Mouse (Mus musculus): Measurements from ENCODE around the gene Zbtb8os. TPM values are rescaled to one million over a fixed set of nuclear protein-coding genes. Genes with fewer than 3 reads are reported as not detected.
"Not testable (repeated sequence)": the region's sequence is repeated elsewhere in the genome, so short reads cannot be mapped to it uniquely, and the experiment has no call there.

Gene Zbtb8os
- polyA plus RNA-seq, 1 experiment from 2014 or later: 49.5 TPM

DNA sequence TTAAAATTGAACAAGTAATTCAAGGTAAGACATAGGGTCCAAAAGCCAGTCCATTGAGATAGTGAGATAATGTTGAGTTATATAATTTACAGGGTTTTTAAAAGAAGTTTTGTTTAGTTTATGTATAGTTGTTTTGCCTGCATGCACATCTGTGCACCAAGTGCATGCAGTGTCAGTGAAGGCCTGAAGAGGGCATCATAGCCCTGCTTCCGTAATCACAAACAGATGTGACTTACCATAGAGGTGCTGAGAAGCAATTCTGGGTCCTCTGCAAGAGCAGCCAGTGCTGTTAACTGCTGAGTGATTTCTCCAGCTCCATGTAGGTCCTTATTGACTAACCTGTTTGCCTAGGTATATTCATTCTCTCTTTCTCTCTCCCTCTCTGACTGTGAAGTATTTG, 6.4 kb downstream of the Zbtb8os start:
- peaks cover 56% of the 10 kb centered on the region for H3K36me3 ChIP-seq
- WGBS: 100% methylated on average over 1 of the region's 1 CpGs
- H3K27ac ChIP-seq: no peak overlapping the region

DNA sequence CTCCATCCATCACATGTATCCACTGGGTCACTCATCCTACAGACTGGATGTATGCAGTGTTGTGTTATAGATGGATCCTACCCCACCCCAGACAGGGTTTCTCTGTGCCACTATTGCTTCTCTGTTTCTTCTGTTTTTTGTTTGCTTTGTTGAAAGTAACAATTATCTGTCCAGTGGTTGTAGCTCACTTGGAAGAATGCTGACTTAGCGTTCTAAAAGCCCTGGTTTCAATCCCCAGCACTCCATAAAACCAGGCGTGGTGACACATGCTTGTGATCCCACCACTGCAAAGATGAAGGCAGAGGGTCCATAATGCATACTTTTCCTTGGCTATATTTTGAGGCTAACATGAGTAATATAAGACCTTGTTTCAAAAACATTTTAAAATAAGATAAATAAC, 7.2 kb downstream of the Zbtb8os start:
- Histone ChIP-seq H3K36me3 (peaks cover 60% of the 10 kb centered on the region), H3K27me3 (ENCODE audit: low read depth, poor library complexity, severe bottlenecking) (no peaks in the 10 kb centered on the region), H3K27ac (no peak overlapping the region), H3K4me1 (no peaks in the 10 kb centered on the region), H3K9me3 (replicated peaks) (no peaks in the 10 kb centered on the region), H3K4me3 (no peak overlapping the region)
- WGBS: 70% methylated on average over 2 of the region's 2 CpGs
- DNase-seq (ENCODE audit: low spot score): no peak

More for the DNA sequence above, 6.4 kb downstream of the Zbtb8os start:
- H3K4me1 ChIP-seq: no peaks in the 10 kb centered on the region
- H3K9me3 ChIP-seq (replicated peaks): no peaks in the 10 kb centered on the region
- DNase-seq (ENCODE audit: low spot score): no peak
- H3K4me3 ChIP-seq: no peak overlapping the region
- no peaks in the 10 kb centered on the region for H3K27me3 ChIP-seq (ENCODE audit: low read depth, poor library complexity, severe bottlenecking)

DNA sequence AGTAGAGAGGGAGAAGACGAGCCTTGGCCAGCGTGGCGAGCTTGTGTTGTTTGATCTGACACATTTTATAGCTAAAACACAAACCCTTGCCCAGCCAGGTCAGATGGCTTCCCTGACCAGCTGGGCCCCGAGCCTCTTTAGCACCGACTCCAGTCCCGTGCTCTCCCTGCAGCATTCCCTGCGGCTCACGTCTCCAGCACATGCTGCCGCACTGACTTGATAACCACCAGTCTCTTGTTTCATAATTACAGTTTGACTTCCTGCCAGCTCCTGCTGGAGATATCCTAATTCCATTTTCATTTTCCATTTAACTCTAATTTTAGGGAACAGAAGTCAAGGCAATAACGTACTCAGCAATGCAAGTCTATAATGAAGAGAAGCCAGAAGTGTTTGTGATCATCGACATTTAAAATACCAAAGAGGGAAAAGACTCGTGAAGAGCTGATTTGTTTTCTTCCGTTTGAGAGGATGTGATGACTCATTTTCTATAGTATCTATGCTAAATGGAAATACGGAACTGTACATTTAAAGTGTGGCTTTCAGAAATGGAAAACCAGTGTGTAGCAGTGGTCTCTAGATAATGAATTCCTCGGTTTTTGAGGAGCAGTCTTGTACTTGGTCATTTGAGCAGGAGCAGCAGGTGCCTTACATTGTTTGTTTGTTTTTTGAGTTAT, 11.1 kb downstream of the Zbtb8os start:
- no peak for DNase-seq (ENCODE audit: low spot score)
- H3K27ac ChIP-seq: no peak overlapping the region
- H3K4me1 ChIP-seq: no peaks in the 10 kb centered on the region
- H3K9me3 ChIP-seq (replicated peaks): no peaks in the 10 kb centered on the region
- no peak overlapping the region for H3K4me3 ChIP-seq
- 88% methylated on average over 15 of the region's 15 CpGs for WGBS
- H3K27me3 ChIP-seq (ENCODE audit: low read depth, poor library complexity, severe bottlenecking): no peaks in the 10 kb centered on the region
- peaks cover 63% of the 10 kb centered on the region for H3K36me3 ChIP-seq

DNA sequence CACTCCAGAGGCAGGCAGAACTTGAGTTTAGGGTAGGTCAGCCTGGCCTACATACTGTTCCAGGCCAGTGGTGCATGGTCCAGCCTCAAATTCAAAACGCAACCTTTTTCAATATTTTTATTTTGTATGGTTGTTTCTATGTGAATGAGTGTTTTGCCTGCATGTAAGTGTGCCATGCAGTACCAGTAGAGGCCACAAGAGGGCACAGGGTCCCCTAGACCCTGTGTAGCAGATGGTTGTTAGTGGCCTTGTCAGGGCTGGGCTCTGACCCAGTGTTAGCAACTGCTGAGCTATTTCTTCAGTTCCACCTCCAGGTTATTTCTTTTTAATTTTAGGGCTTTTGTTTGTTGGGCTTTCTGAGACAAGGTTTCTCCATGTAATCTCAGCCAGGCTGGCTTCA, 15.1 kb downstream of the Zbtb8os start:
- Histone ChIP-seq H3K9me3 (replicated peaks) (no peaks in the 10 kb centered on the region), H3K27me3 (ENCODE audit: low read depth, poor library complexity, severe bottlenecking) (no peaks in the 10 kb centered on the region), H3K4me1 (no peaks in the 10 kb centered on the region), H3K36me3 (peaks cover 33% of the 10 kb centered on the region), H3K4me3 (no peak overlapping the region), H3K27ac (no peak overlapping the region)
- WGBS: 15% methylated on average over 1 of the region's 1 CpGs
- peak; percentile 91 for DNase-seq (ENCODE audit: low spot score)

DNA sequence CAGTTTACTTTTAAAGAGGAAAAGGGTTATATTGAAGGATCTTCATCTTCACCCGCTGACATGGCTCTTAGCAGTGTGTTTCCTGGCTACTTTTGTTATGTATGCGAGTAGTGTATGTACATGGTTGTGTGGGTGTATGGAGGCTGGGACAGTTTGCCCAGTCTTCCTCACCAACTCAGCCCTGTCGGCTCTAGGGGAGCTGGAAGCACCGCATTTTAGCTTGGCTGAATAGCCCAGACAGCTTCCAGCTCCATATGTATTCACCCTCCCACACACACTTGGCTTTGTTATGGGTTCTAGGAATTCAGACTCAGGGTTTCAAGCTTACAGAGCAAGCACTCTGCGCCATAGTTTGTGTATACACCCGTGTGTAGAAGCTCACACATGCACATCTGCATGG, 15.6 kb downstream of the Zbtb8os start:
- H3K27ac ChIP-seq: no peak overlapping the region
- no peak overlapping the region for H3K4me3 ChIP-seq
- no peaks in the 10 kb centered on the region for H3K9me3 ChIP-seq (replicated peaks)
- 79% methylated on average over 6 of the region's 6 CpGs for WGBS
- DNase-seq (ENCODE audit: low spot score): no peak
- no peaks in the 10 kb centered on the region for H3K27me3 ChIP-seq (ENCODE audit: low read depth, poor library complexity, severe bottlenecking)
- peaks cover 33% of the 10 kb centered on the region for H3K36me3 ChIP-seq
- H3K4me1 ChIP-seq: no peaks in the 10 kb centered on the region

DNA sequence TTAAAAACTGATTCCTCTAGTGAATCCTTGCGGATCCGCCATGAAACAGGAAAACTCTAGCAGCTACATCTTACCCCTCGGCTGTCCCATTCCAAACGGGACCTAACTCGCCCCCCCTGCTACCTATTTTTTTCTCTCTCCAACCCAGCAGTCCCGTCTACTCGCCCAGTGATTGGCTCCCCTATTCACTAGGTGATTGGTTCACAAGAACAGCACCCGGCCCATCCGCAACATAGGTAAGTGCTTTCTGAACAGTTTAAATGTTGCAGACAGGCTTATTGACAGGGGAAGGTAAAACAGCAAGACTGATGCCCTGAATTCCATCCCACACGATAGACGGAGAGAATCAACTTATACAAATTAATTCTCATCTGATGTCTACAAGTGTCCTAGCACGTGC, 17.7 kb downstream of the Zbtb8os start:
- Histone ChIP-seq H3K27ac (no peak overlapping the region), H3K9me3 (replicated peaks) (no peaks in the 10 kb centered on the region), H3K36me3 (peaks cover 28% of the 10 kb centered on the region), H3K27me3 (ENCODE audit: low read depth, poor library complexity, severe bottlenecking) (no peaks in the 10 kb centered on the region), H3K4me1 (no peaks in the 10 kb centered on the region), H3K4me3 (no peak overlapping the region)
- 91% methylated on average over 12 of the region's 12 CpGs for WGBS
- no peak for DNase-seq (ENCODE audit: low spot score)

DNA sequence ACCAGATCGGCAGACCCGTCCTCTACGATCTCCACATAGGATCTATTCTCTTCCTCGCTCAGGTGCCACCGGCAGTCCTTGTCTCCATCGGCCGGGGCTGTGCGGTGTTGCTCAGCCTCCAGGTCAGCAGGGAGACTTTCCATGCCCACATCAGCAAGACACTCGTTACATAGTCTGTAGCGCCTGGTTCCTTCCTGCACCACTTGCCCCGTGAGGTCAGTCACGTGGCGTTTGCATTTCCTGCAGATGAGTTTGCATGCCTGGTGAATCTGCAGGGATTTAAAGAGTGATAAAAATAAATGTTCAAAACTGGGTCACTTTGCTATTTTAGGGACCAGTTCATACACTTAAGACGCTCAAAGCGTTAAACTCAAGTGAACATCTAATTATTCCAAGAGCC, 18.7 kb downstream of the Zbtb8os start:
- H3K9me3 ChIP-seq (replicated peaks): no peaks in the 10 kb centered on the region
- H3K36me3 ChIP-seq: peaks cover 28% of the 10 kb centered on the region
- DNase-seq (ENCODE audit: low spot score): no peak
- H3K4me1 ChIP-seq: no peaks in the 10 kb centered on the region
- no peaks in the 10 kb centered on the region for H3K27me3 ChIP-seq (ENCODE audit: low read depth, poor library complexity, severe bottlenecking)
- no peak overlapping the region for H3K4me3 ChIP-seq
- WGBS: 89% methylated on average over 15 of the region's 15 CpGs
- H3K27ac ChIP-seq: no peak overlapping the region

DNA sequence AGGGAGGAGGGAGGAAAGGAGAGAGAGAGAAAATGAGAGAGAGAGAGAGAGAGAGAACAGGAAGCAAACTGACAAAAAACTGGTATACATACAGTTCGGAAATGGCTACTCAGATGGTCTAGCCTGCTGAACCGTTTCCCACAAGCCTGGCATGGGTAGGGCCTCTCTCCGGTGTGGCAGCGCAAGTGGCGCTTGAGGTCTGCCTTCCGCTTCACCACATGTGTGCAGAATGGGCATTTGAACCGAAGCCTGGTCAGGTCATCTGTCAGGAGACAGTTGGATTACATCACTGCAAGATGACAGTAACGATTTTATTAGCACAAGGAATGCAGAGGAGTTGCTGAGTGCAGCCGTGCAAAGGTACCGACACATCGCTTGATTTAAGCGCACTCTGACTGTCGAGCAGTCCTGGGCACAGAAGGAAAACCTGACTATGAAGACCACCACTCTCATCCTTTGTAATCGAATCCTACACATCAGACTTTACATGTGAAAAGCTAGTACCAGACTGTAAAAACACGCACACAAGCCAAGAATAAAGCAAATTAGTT, 22.2 kb downstream of the Zbtb8os start:
- no peaks in the 10 kb centered on the region for H3K4me1 ChIP-seq
- no peaks in the 10 kb centered on the region for H3K9me3 ChIP-seq (replicated peaks)
- DNase-seq (ENCODE audit: low spot score): no peak
- no peak overlapping the region for H3K27ac ChIP-seq
- WGBS: 84% methylated on average over 15 of the region's 15 CpGs
- peaks cover 36% of the 10 kb centered on the region for H3K36me3 ChIP-seq
- no peaks in the 10 kb centered on the region for H3K27me3 ChIP-seq (ENCODE audit: low read depth, poor library complexity, severe bottlenecking)
- no peak overlapping the region for H3K4me3 ChIP-seq

DNA sequence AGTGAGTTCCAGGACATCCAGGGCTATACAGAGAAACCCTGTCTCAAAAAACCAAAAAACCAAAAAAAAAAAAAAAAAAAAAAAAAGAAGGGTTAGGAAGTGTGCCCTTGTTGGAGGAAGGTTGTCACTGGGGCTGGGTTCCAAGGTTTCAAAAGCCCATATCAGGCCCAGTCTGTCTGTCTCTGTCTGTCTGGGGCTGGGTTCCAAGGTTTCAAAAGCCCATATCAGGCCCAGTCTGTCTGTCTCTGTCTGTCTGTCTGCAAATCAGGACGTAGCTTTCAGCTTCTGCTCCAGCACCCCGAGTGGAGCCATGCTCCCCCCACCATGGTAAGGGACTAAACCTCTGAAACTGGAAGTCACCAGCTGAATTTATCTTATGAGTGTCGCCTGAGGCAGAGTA, 26.7 kb downstream of the Zbtb8os start:
- not testable (repeated sequence) for H3K4me1 ChIP-seq; DNase-seq (ENCODE audit: low spot score); H3K27ac ChIP-seq; H3K9me3 ChIP-seq (replicated peaks); H3K27me3 ChIP-seq (ENCODE audit: low read depth, poor library complexity, severe bottlenecking); H3K4me3 ChIP-seq
- WGBS: 90% methylated on average over 3 of the region's 3 CpGs
- peaks cover 22% of the 10 kb centered on the region for H3K36me3 ChIP-seq

DNA sequence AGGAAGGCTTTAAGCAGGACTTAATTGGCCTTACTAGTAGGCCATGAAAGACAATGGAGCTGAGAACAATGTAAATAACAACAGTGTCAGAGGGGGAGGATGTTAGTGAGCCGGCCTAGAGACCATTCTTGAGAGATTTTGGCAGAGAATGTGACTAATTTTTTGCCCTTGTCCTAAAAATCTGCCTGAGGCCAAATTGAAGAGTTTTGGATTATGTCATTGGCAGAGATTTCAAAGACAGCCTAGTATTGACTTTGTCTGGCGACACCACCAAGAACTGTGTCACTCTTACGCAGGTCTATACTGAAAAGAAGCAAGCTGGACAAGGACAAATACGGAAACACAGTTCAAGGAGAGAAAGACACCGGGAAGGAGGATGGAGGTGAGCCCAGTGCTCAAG, 27.3 kb downstream of the Zbtb8os start:
- 80% methylated on average over 5 of the region's 5 CpGs for WGBS

DNA sequence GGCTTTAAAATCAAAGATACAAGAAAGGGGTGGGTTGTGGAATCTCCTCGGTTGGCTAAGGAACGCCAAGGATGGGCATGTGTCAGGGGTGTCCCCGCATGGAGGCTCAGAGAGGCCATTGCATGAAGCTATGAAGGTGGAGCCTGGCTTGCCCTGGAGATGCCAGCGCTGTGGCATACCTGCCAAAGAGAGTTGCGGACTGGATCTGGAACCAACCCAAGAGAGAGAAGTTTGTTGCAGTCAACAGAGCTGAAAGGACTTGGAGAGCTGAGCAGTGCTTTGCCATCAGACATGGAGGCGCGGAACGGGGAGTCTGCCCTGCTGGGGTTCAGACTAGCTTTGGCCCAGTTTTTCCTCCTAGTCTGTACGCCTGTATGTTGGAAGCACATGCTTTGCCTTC, 28.0 kb downstream of the Zbtb8os start:
- Histone ChIP-seq H3K4me1 (no peaks in the 10 kb centered on the region), H3K4me3 (no peak overlapping the region), H3K27me3 (ENCODE audit: low read depth, poor library complexity, severe bottlenecking) (no peaks in the 10 kb centered on the region), H3K9me3 (replicated peaks) (no peaks in the 10 kb centered on the region), H3K36me3 (peaks cover 15% of the 10 kb centered on the region), H3K27ac (no peak overlapping the region)
- DNase-seq (ENCODE audit: low spot score): no peak
- WGBS: 93% methylated on average over 9 of the region's 9 CpGs

More for the DNA sequence above, 27.3 kb downstream of the Zbtb8os start:
- Histone ChIP-seq H3K4me1 (no peaks in the 10 kb centered on the region), H3K4me3 (no peak overlapping the region), H3K27me3 (ENCODE audit: low read depth, poor library complexity, severe bottlenecking) (no peaks in the 10 kb centered on the region), H3K27ac (no peak overlapping the region), H3K36me3 (peaks cover 17% of the 10 kb centered on the region), H3K9me3 (replicated peaks) (no peaks in the 10 kb centered on the region)
- no peak for DNase-seq (ENCODE audit: low spot score)

DNA sequence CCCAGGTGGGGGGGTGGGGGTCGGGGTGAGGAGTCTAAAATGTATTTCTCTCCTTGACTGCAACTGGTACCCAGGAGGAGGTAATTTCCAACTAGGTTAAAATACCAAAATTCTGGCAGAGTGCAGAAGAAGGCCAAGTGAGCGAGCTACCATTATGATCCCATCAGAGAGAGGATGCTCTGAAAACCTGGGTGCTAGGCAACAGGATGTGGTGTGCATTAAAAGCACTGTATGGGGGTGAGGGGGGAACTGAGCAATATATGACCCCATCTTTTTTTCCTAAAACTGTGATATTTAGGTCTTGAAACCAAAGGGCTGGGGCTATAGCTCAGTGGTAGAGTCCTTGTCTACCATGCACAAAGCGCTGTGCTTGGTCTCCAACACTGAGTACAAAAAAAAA, 28.9 kb downstream of the Zbtb8os start:
- Histone ChIP-seq H3K4me1 (no peaks in the 10 kb centered on the region), H3K36me3 (peaks cover 14% of the 10 kb centered on the region), H3K4me3 (no peak overlapping the region), H3K27me3 (ENCODE audit: low read depth, poor library complexity, severe bottlenecking) (no peaks in the 10 kb centered on the region), H3K9me3 (replicated peaks) (no peaks in the 10 kb centered on the region), H3K27ac (no peak overlapping the region)
- 90% methylated on average over 3 of the region's 3 CpGs for WGBS
- DNase-seq (ENCODE audit: low spot score): no peak

DNA sequence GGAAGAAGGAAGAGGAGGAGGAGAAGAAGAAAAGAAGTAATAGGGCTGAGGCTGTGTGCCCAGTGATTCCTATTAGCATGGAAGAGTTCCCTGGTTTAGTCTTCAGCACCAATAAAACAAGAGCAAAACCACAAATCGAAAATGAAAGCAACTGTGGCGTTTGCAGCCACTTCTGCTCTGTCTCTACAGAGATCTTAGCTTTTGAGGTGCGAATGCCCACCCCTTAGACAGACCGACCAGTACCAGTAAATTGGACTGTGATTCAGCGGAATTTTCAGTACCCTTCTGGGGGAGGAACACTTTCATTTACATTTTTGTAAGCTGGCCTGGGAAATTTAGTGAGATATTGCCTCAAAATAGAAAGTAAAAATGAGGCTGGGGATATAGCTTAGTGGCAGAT, 29.7 kb downstream of the Zbtb8os start:
- Histone ChIP-seq H3K9me3 (replicated peaks) (no peaks in the 10 kb centered on the region), H3K4me3 (no peak overlapping the region), H3K4me1 (no peaks in the 10 kb centered on the region), H3K27ac (no peak overlapping the region), H3K36me3 (peaks cover 5% of the 10 kb centered on the region; the same call in 1 of the 2 replicates), H3K27me3 (ENCODE audit: low read depth, poor library complexity, severe bottlenecking) (no peaks in the 10 kb centered on the region)
- WGBS: 88% methylated on average over 5 of the region's 5 CpGs
- no peak for DNase-seq (ENCODE audit: low spot score)

DNA sequence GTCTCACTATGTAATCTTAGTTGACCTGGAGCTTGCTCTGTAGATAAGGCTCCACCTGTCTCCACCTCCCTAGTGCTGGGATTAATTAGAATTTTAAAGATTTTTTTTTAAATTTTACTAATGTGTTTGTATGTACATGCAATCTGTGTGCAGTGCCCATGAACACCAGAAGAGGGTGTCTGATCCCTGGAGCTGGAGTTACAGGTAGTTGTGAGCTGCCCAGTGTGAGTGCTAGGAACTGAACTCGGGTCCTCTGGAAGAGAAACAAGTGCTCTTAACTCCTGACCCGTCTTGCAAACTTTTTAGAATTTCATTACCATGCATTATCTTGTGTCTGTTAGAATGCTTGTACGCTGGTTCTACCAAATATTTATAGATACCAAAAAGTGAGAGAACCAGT, 35.9 kb downstream of the Zbtb8os start:
- peaks cover 22% of the 10 kb centered on the region for H3K27me3 ChIP-seq (ENCODE audit: low read depth, poor library complexity, severe bottlenecking)
- WGBS: 89% methylated on average over 3 of the region's 3 CpGs
- H3K9me3 ChIP-seq (replicated peaks): no peaks in the 10 kb centered on the region
- H3K4me1 ChIP-seq: peaks cover 12% of the 10 kb centered on the region
- no peak overlapping the region for H3K4me3 ChIP-seq
- H3K27ac ChIP-seq: no peak overlapping the region
- no peaks in the 10 kb centered on the region for H3K36me3 ChIP-seq
- no peak for DNase-seq (ENCODE audit: low spot score)
